Mouse (Mus musculus): ENCODE results near the gene Kera. TPM values are rescaled to one million over a fixed set of nuclear protein-coding genes. Genes with fewer than 3 reads are reported as not detected.

The Kera gene
- 1 to 10 TPM in 1 of 2 experiments, under 1 TPM in 1; 0.98 to 5.8 TPM for total RNA-seq (2021)
- long read RNA-seq, experiment 1, partial matches to known transcripts, result 1 of 4 reads
- long read RNA-seq, experiment 1, other reads (novel, unspliced or antisense), result 0 of 4 reads
- long read RNA-seq, experiment 2, result 0 reads

DNA sequence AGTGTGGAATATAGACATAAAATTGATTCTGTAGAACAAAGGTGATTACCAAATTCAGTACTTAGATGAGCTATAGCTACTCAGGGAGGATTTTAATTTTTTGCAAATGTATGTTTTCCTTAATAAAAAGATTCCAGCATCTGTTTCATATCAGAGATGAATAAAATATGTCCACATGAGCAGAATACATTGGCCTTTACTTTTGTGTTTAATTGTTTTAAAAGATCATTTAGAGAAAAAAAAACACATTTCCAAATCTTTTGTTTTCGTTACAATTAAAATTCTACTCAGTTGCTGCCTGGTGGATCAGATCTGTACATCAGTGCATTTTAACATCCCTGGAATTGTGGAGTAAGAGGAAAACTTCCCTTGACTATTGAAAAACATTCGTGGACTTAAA, at the start of gene Kera:
Kera (plus strand) TSS at position 301 of the 400 bp plus-strand sequence.
- DNase-seq (ENCODE audit: low spot score), result no peak

DNA sequence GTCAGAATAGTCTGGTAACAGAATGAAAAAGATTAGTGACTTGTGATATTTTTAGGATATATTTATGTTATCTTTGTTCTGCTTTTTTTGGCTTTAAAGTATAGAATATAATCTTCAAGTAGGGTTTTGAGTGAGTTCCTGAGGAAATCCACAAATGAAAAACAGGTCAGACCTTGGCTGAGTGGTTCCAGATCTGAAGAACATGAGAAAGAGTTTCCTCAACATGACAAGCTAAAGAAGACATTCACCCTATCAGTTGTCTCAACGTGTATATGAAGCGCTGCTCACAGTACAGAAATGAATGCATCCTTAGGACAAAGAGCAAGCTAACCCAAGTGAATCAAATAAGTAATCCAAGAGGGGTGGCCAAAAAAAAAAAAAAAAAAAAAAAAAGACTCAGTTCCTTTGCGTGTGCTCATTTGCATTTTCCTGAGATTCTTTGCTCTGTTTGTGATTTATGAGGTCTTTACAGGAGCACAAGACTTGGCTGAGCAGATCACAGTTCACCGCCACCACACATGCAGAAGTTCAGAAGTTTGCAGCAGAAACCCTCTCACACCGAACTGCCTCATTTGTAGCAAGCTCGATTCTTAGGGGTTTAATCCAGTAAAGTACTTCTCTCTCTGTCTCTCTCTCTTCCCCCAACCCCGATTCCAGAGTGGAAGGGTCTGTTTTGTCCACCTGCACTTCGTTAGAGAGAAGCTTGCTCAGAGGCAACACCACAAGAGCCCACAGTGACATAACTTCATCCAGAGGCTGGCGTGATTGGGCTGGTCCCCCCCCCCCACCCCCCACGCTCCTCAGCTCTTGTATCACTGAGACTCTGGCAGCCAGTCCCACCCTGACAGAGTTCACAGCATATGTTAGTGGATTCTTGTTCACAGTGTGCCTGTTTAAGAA, 41.5 kb upstream of the Kera start, which contains the start of gene Lum:
Lum (plus strand) TSS at position 172 of the 900 bp plus-strand sequence.
- DNase-seq (ENCODE audit: low spot score), result no peak

DNA sequence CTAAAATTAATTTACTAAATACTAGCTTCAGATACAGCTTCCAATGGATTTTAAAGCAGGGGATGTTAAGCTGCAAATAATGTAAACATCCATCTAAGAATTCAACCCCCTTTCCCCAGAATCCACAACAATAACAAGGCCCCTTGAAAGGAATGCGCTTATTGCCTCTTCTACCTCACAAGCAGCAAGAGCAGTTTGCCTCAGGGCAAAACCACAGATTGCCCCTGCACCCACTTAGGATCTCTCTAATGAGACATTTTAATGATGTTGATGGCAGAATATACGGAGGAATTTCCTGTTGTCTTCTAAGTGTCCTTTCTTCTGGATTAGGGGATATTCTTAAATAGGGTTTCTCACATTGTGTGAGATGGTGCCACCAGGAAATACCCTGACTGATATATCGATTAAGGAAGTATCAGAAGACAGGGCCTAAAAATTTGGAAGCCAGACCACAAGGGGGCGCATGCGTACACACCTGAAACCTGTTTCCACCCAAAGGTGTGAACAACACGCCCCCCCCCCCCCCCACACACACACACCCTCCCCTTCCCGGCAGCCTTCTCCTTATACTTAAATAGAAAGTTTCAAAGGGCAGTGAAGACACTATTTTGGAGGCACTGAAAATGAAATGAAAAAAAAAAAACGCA, 39.1 kb upstream of the Kera start:
- no peak for DNase-seq (ENCODE audit: low spot score)

DNA sequence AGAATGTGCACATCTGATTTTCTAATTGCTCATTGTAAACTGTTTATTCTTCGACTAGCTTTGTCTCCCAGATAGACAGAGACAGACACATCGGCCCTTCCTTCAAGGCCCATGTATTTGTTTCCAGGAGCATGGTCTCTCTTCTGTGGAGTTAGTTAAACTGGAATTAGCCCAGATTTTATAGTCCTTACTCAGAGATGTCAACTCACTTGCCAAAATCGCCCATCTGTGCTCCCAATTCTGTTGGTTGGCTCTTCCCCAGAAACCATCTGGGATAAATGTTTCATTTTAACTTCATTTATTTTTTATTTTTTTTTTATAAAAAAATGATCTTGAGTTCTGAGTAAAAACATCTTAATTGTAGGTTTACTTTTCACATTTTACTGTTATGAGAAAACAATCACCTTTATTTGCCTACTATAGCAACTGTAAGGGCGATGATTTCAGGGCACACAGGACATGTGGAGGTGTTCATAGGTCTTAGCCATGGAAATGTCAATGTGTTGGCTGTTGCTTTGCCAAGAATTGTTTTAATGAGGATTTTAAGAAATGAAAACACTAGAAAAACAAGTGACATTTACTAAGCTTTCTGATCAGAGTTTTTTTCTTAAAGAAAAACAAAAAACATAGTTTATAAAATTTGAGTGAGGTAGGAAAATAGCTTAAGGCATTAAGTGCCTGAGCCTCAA, 24.0 kb upstream of the Kera start:
- DNase-seq (ENCODE audit: low spot score), result no peak

DNA sequence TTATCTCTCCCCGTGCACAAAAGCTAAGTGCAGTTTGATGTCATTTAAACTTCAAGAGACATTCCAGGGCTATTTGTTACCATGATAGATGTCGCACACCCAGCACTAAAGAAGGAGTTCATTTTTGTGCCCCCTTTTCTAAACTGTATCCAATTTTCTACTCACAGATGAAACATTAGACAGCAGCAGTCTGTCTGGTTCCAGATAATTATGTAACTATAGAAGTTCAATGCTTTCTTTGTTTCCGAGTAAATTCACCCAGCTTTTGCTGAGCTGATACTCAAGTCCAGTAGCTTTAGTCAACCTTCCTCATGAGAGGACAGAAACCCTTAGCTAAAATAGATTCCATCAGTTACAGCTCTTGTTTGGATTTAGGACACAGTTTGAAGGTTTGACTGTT, 22.5 kb upstream of the Kera start:
- DNase-seq (ENCODE audit: low spot score), result no peak

DNA sequence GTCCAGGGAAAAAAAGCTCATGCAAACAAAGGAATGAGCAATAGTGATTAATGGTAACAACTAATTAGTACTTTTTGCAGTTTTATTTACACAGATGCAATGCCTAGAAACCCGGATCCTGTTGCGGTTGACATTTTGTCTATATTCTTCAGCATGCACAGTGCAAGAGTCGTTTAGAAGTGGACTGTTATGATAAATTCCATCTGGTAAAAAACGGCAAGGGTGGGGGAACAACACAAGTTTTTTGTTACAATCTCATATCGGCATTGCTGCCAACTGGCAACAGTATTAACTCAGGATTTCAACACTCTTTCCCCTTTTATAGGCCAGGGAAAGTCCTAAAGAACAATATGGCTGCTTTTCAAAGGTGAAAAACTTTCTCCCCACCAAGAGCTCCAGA, 19.5 kb upstream of the Kera start:
- peak; percentile 60 for DNase-seq (ENCODE audit: low spot score)

DNA sequence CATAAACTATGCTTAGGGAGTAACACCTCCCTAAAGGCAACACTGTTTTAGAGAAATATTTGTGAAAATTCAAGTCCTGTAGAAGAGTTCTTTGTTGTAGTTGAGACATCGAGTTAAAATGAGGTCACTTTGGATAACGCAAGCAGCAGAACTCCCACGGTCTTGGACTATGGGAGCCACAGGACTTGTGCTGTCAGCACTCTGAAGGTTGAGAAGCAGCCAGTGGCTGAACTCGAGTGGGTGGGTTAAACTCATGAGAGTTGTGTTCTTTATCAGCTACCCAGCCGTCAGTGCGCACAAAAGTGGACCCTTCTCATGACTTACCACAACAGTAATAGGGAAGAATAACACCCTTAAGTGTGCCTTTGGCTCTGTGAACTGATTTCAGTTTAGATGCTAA, 17.1 kb upstream of the Kera start:
- no peak for DNase-seq (ENCODE audit: low spot score)

DNA sequence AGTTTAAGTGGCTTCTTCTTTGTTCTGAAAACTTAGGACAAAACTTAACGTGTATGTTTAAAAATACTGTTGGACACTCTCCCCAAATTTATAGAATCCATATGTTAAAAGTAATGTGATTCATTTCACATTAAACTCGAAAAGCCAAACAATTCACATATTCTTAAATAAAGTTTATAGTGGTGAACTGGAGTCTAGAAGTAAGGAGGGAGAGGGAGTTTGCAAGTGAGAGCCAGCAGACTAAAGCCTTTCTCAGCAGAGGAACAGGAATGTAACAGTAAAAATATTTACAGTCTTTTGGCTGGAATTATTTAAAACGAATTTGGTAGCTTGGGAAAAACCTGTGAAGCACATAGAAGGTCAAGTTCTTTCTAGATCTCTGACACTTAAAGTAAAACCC, 15.6 kb upstream of the Kera start:
- DNase-seq (ENCODE audit: low spot score), result no peak

DNA sequence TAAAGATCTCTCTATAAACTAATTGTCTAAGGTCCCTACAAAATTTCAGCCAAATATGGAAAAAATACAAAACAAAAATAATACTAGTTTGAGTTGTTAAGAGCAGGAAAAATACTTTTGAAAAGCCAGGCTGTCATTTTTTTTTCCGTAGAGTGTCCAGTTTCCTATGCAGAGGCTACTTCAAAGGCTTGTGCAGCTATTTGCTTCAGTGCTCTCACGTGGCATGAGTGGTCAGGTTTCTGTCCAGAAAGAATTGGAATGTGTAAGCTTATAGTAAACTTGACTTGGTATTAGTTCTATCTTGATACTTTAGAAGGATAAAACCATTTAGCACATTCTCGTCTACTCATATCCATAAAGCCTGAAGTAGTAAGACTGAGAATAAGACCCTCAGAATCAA, 15.0 kb upstream of the Kera start:
- no peak for DNase-seq (ENCODE audit: low spot score)

DNA sequence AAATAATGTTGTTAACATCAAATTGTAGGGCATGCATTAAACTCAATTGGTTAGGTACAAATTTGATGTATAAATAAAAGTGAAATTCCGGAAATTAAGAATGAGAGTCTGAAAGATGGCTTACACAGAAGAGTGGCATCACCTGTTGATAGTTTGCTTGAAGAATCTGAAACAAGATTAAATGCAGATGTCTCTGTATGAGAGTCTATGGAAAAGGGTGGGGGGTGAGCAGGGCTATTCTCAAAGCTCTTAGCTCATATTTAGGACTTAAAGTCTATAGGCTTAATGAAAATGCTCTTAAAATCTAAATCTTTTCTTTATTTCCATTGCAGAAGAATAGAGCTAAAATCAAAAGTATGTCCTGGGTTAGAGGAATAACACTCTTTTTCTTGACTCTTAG, 11.0 kb upstream of the Kera start:
- no peak for DNase-seq (ENCODE audit: low spot score)

DNA sequence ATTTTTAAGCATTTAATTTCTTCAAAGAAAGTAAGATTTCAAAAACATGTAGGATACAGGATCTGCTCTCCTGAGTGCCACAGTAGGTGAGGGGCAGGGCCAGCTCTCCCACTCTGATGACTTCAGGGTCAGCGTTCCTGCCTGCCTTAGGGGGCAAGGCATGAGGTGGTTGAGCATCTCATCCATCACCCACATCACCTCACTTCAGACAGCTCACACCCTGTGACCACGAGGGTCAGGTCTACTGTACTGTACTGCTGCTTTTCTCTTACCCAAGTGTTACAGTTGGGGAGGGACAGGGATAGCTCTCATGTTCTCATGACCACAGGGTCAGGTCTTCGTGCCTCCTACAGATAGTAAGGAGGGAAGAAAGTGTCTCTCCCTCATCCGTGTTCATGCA, 4.9 kb upstream of the Kera start:
- DNase-seq (ENCODE audit: low spot score), result no peak

DNA sequence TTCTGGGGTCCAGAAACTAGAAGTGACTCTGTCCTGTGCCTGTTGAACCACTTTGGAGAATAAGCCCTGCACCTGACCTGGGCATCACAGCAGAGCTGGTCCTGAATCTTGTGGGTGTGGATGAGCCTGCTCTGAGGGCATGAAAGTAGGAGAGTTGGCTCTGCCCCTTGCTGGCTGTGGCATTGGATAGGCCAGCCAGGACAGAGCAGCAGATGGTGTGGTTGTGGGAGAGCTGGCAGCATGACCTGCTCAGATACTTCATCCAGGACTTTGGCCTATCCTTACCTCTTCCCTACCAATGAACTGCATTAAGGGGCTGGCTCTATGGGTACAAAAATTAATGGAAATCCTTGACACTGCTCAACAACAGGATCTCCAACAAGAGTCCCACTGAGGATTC, 3.4 kb upstream of the Kera start:
- no peak for DNase-seq (ENCODE audit: low spot score)

DNA sequence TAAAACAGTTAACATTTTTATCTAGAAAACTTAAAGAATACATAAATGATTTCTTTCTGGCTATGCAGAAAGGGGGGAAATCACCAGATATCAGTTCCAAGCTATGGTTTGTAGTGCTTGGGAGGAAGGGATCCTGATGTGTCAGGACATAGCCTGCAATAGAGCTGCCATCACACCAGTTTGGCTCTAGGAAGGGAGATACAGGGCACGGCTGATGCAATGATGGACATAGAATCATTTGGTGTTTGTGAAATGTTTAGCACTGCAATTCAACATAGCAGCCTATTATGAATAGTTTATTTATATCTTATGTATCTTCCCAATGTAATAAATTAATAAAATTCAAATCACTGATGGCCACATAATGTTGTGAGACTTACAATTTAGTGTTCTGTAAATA, 15.6 kb downstream of the Kera start:
- no peak for DNase-seq (ENCODE audit: low spot score)

DNA sequence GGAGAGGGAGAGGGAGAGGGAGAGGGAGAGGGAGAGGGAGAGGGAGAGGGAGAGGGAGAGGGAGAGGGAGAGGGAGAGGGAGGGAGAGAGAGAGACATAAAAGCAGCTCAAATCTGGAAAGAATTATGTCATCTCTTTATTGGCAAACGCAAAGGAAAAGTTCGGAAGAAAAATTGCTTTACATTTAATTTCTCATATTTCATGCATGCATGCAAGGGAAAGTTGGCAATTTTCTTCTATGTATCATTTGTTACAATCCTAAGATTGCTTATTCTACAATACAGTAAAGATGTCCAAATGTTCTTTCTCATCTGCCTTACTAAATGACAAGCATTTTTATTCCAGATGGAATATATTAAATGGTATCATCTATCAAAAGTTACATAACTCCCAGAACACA, 17.7 kb downstream of the Kera start:
- no peak for DNase-seq (ENCODE audit: low spot score)

DNA sequence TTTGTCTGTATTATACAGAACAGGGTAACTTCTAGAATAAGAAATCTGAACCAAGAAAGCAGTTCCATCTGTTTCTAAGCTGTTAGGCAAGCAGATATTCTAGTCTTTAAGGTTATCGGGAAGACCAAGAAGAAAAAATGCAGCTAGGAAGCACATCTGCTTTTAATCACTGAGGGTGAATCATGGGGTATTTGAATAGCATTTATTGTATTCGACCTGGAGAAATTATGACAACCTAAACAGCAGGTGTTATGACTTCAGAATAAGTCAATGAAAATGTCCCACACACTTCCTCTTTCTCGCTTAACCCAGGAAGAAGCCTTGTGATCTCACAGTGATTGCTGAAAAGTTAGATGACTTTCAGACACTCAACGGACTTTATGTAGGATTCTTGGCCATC, 18.4 kb downstream of the Kera start:
- no peak for DNase-seq (ENCODE audit: low spot score)

DNA sequence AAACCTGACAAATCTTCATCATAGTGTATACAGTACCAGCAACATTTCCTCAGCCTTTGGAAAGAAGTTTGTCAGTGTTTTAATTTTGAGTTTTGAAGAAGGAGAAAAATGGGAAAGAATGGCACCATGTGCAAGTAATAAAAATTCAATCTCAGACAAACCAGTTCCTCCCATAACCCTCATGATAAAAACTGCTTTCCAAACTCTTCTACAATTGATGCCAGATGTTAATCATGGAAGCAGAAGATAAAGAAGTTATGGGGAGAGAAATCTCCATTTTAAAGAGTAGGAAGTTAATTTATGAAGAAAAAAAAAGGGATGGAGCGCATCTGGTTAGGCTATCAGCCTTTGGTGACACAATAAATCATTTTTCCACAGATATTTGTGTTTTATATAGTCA, 19.9 kb downstream of the Kera start:
- DNase-seq (ENCODE audit: low spot score), result no peak

DNA sequence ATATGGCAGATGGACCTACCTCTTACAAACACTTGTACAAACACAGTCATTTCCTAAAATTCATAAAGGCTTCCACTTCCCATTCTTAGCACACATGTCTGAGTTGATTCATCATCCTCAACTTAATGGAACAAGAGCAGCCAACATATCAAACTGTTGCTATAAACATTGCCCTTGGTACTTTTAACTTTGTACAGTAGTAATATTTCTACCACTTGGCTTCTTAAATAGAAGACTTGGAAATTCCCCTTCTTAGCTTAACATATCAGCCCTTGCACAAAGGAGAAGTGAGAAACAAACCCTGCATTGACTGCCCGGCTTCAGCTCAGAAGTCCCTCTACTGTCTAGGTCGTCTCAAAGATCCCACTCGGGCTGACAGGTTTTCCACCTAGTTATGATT, 24.4 kb downstream of the Kera start:
- DNase-seq (ENCODE audit: low spot score), result no peak

DNA sequence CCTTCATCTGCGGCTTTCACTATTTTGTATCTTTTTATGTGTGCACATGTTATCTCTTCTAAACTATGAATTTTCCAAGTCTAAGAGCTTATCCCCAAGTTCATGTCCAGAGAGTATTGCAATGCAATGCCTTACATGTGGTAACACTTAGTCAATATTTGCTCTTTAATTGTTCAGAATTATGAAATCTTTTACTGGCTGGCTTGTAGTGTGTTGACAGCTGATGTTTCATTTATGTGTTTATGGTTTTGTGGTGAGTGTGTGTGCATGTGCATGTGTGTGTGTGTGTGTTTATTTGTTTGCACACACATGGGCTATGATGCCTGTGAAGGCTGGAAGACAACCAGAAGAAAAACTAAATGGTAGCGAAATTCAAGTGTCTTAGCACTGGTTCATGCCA, 35.2 kb downstream of the Kera start:
- DNase-seq (ENCODE audit: low spot score), result peak; percentile 21

DNA sequence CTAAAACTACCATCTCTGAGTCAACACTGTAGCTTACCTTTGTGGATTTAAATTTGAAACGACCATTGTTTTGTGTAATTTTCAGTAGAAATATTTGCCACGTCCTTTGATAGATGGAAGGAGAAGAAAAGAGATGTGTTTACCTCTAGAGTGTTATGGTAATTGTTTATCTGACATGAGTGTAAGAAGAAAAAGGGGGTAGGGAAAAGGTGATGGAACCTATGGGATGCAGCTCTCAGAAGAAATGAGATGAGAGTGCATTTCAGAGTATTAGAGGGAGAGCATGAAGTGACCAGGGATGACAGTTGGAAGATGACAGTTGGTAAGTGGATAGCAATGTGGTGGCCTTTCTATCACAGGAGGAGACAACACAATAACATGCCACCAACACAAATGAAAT, 37.1 kb downstream of the Kera start, which contains the start of gene Epyc:
Epyc (plus strand) TSS at position 301 of the 400 bp plus-strand sequence.
- DNase-seq (ENCODE audit: low spot score), result no peak

DNA sequence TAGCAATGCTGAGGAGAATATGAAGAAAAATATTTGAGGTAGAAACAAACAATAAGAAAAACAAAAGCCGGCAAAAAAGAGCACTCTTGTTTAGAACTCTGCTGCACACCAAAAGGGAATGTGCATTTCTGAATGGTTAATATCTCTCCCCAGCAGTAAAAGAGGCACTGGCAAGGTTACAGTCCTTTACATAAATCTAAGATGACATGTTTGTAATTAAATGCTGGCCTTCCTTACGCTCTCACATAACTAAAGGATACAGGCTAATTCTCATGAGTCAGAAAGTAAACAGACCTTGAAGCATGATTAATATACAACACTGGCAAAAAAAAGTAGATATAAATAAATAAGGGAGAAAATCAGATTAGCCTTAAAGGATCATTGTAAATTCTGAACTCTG, 43.7 kb downstream of the Kera start:
- no peak for DNase-seq (ENCODE audit: low spot score)

DNA sequence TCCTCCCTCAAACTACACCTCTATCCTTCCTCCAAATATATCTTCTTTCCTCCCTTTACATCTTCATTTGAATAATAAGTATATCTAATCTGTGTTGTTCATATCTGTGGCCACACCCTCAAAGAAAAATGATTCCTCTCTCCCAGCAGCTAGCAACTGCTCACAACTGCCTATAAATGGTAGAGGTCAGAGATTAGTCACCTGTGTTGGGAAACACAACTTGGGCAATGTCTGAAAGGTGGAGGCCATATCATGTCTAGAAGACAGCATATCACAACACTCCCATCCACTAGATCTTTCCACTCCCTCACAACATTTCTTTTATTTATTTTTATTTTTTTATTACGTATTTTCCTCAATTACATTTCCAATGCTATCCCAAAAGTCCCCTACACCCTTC, 52.8 kb downstream of the Kera start:
- DNase-seq (ENCODE audit: low spot score), result no peak

Measured in gastrocnemius, adult 18-20 months (tissue).